Mouse (Mus musculus) kidney, postnatal 4 days (tissue): ENCODE measurements around the gene Nme4.
"Not testable (repeated sequence)": the region's sequence is repeated elsewhere in the genome, so short reads cannot be mapped to it uniquely, and the experiment has no call there.

Experiments used
- DNase-seq, 2 experiments: peaks; one replicate each; pipeline ENCODE4 v3.0.0; 2021; ENCODE audit warnings: mixed read lengths in 2 of 2

Gene Nme4

DNA sequence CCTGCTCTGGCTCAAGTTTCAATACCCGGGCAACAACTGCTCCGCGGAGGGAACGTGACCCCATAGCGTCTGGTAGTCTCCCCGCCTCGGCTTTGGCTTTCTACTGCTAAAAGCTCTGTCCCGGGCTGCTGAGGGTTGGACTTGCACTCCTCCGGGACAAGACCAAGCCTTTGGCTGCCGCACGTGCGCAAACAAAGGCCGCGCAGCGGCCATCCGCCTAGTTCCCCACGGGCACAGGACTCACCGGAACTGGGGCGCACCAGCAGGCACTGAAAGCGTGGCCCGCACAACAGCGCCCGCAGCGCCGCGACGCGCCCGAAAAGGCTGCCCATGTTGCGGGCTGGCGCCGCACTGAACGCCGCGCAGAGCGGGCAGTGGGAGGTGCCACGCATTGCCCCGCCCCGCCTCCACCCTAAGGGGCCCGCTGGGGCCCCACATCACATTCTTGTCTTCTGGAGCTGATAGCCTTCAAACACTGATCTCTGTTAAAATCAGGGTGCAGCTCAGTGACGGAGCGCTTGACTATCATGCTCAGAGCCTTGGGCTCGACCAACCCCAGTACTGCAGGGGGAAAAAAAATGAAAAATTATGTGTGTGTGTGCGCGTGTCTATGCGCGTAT, at the start of gene Nme4:
TSS of gene Nme4 (minus strand) at position 482 of the 620 bp plus-strand sequence.
- DNase-seq, result peak; percentile 75

DNA sequence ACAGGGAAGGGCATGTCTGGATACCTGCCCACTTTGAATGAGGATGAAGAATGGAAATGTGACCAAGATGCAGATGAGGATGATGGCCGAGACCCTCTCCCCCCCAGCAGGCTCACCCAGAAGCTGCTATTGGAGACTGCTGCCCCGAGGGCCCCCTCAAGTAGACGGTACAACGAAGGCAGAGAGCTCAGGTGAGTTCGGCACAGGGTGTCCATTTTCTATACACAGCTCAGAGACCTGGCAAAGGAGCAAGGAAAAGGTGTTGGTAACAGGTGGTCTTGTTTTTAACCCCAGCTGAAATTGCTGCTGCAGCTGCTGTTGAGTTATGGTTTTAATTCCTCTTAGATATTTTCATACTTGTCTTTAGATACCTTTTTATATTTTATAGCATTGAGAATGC, 48.0 kb upstream of the Nme4 start:
- no peak for DNase-seq

DNA sequence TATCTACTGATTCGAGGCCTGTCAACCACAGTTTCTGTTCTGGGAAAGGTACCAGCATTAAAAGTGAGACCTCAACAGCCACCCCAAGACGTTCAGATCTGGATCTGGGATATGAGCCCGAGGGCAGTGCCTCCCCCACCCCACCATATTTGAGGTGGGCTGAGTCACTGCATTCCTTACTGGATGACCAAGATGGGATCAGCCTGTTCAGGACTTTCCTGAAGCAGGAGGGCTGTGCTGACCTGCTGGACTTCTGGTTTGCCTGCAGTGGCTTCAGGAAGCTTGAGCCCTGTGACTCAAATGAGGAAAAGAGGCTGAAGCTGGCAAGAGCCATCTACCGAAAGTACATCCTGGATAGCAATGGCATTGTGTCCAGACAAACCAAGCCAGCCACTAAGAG, 47.4 kb upstream of the Nme4 start:
- no peak for DNase-seq

GRCm38 (mm10) chr17:26138901-26139381, 43.5 kb upstream of the Nme4 start:
- peak; percentile 67 to 79 for DNase-seq

DNA sequence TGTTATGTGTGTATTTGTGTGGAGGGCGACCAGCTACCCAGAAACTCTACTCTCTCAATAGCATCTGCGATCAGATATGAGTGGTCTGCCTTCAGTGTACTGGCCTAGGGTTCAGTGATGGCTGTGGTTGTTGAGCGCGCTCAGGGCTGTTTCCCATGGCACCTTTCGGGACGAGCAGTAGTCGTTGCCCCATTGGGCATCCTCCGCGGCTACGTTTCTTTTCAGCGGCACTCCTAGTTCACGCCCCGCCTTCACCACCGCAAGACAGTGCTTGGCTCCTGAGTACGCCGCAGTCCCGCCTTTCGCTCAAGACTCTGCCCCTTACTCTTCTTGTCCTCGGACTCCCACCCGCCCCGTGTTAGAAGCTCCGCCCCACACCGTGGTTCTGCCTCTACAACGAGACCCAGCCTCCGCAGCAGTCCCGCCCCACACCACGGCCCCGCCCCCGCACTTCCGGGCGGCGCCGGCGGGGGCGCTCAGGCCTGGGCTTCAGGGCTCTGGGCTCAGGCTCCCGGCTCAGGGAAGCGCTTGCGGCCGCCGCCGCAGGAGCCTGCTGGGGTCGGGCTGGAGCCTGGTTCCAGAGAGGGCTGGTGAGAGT, 42.9 kb upstream of the Nme4 start, which contains the start of gene Axin1:
TSS of gene Axin1 (plus strand) at position 450 of the 598 bp plus-strand sequence.
- DNase-seq, result peak; percentile 95 to 97

DNA sequence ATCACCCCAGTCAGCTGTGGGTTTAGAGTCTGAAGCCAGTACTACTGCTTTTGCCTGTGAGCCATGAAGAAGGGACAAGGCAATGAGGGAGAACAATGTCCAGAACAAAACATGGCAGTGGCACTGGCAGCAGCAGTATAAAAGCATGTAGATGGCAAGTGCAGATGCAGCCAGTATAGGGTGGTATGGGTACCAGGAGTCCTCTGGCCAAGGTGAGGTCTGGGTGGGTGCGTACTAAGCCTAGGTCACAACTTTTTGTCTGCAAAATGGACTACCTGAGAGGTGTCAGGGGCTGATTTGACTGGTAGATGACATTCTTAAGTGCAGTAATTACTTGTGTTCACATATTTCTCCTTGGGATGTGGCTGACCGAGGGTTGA, 42.3 kb upstream of the Nme4 start:
- DNase-seq, result no peak

DNA sequence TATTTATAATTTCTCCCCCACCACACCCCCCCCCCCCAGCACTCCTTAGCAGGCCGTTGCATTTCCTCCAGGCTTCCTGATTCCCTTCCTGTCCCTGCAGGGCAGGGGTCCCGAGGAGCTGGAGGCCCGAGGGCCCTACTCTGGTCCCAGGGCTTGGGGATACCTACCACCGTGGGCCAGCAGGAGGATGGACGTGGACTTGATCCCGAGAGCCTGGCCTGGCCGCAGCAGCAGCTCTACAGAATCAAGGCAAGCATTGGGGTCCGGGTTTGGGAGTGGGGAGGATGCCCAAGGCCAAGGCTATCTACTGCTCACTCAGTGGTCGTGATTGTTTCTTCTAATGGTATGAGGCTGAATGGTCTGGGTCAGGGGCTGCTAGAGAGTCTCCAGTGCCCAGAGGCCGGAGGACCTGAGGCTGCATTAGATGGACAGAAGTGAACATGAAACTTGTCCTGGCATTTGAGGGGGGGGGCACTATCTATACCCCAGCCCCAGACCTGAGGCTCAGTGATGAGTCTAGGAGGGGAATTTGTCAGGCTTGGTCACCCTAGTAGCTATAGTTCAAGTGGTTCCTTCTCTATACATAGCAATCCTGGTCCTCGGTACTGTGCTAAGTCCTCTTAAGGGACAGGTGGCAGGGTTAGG, 41.8 kb upstream of the Nme4 start:
- DNase-seq, result no peak

- no peak for DNase-seq
These were observed 36.8 kb upstream of the Nme4 start for GRCm38 (mm10) chr17:26131856-26132853.

- no peak for DNase-seq
These were observed 35.8 kb upstream of the Nme4 start for GRCm38 (mm10) chr17:26131062-26131732.

DNA sequence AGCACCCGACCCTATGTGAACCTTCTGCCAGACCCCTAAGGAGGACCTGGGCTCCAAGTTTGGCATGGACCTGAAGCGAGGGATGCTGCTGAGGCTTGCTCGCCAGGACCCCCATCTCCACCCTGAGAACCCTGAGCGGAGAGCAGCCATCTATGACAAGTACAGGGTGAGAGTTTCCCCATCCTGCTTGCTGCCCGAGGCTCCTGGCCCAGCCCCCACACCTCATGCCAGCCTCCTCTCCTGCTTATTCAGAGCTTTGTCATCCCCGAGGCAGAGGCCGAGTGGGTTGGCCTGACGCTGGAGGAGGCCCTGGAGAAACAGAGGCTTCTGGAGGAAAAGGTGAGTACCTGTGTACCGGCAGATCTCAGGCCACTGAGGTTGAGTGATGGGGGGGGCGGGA, 29.8 kb upstream of the Nme4 start:
- DNase-seq, result no peak

DNA sequence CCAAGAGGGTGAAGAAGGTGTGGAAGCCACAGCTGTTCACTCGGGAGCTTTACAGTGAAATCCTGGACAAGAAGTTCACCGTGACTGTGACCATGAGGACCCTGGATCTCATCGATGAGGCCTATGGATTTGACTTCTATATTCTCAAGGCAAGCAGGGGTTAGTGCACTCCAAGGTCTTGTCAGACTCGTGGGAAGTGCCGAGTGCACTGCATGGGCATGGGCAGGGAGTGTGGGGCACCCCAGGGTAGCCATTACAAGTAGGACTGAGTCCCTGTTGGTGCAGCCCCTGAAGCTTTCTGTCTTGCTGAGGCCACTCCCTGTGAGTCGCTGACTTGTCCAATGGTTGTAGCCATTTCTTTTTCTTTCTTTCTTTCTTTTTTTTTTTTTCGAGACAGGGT, 29.2 kb upstream of the Nme4 start:
- DNase-seq, result no peak

GRCm38 (mm10) chr17:26123267-26123684, 27.9 kb upstream of the Nme4 start, which contains the start of gene Mrpl28:
TSS of gene Mrpl28 (plus strand) at chr17:26123500.
- DNase-seq, result peak; percentile 98 to 99

DNA sequence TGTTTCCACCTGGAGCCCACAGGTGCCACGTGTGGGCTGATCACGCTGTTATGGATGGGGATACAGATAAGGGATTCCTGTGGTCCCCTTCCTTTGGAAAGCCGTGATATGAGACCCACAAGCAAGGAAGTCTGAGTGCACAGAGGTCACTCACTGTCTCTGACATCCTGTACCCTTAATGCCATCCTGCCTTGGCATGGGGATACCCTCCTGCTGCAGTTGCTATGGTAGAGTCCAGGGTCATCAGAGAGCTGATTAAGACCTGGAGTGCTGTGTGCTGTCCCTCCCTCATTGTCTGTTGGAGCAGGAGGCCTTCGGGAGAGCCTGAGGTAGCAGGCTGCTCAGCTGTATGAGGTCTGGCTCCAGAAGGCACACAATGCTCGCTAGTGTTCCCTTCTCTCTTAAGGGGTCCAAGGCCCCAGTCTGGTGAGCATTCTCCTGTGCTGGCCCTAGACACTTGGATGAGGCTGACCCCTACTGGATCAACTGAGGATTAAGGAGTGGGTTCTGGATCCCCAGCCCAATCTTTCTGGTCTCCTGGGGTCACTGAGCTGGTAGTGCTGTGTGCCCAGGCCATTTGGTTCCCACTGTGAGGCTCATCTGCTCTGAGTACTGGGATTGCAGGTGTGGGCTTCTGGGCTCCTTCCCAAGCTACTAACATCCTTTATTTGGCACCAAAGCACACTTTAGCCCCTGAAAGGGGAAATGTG, 27.2 kb upstream of the Nme4 start:
- DNase-seq, result no peak

GRCm38 (mm10) chr17:26119766-26120710, 24.6 kb upstream of the Nme4 start:
- peak; percentile 78 to 82 for DNase-seq

DNA sequence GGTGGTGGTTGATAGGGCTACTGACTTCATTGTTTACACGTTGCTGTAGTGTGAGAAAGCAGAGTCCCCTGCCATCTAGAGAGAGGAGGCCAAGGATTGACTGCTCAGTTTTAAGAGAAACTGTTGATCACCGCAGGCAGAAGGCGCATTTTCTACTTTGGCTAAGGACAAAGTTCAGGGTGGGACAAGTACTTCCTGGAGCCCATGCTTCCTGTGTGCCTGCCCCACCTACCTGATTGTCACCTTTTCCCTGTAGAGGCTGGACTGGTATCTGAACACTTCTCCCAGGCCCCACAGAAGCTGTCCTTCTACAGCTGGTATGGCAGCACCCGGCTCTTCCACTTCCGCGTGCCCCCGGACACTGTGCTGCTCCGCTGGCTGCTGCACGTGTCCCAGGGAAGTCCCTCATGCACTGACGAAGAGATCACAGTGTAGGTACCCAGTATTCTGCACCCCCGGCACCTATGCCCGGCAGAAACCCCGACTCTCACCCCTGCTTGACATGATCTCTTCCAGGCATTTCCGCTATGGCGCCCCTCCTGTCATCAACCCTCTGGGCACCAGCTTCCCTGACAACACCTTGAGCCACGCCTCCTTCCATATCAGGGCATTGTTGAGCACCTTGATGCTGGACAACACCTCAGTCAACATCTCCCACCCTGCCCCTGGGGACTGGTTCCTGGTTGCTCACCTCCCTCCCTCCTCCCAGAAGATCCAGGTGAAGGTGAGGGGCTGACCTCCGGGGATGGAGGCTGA, 21.3 kb upstream of the Nme4 start:
- DNase-seq, result no peak

GRCm38 (mm10) chr17:26115956-26116487, 20.6 kb upstream of the Nme4 start:
- DNase-seq, result peak in 1 of 2 experiments; percentile 38

- DNase-seq, result peak; percentile 51 to 75
These were observed 19.9 kb upstream of the Nme4 start for GRCm38 (mm10) chr17:26115205-26115898.

DNA sequence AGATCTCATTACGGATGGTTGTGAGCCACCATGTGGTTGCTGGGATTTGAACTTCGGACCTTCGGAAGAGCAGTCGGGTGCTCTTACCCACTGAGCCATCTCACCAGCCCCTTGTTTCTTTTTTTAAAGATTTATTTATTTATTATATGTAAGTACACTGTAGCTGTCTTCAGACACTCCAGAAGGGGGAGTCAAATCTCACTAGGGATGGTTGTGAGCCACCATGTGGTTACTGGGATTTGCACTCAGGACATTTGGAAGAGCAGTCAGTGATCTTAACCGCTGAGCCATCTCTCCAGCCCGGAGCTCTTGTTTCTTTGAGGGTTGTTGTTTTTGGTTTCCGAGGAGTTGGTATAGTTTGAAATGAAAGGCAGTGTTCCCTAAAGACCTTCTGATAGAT, 19.1 kb upstream of the Nme4 start:
- DNase-seq, result not testable (repeated sequence)
